Mouse (Mus musculus): ENCODE measurements around the gene Snrpb2. TPM values are rescaled to one million over a fixed set of nuclear protein-coding genes. Genes with fewer than 3 reads are reported as not detected.
A peak's percentile ranks its signal among the peaks of the same experiment; 100 is the strongest.

Snrpb2 gene
- polyA plus RNA-seq (2014; fragmentation: Nextera tagmentation; extraction: Ambion mirVana), result 93.0 and 108 TPM in 2 replicates

- WGBS, result under 1% methylated on average over 55 of the region's 55 CpGs
Observed at GRCm38 (mm10) chr2:143062812-143063792, at the start of gene Snrpb2. TSS of gene Snrpb2 (plus strand) at chr2:143063039.

GRCm38 (mm10) chr2:143013057-143013456 is 49.8 kb upstream of the Snrpb2 start:
- DNase-seq (ENCODE audit: low spot score) (no peak), ATAC-seq (replicated peaks; ENCODE audit: low FRiP score) (no peak)
- no peaks in the 10 kb centered on the region for H3K9me3 ChIP-seq (ENCODE audit: control insufficient read depth, low read length)
- H3K9ac ChIP-seq (ENCODE audit: low read depth, low read length), result no peak overlapping the region
- no peak overlapping the region for H3K4me3 ChIP-seq (ENCODE audit: low read depth, low read length)
- no peaks in the 10 kb centered on the region for H3K27me3 ChIP-seq (replicated peaks; ENCODE audit: control insufficient read depth, insufficient read depth, low read length)
- 76% methylated on average over 5 of the region's 5 CpGs for WGBS
- H3K4me2 ChIP-seq, result no peak overlapping the region
- no peaks in the 10 kb centered on the region for H3K36me3 ChIP-seq (ENCODE audit: control insufficient read depth, insufficient read depth, low read length)
- H3K4me1 ChIP-seq (replicated peaks; ENCODE audit: control insufficient read depth, insufficient read depth, low read length), result no peaks in the 10 kb centered on the region
- no peak overlapping the region for H3K27ac ChIP-seq (ENCODE audit: low read depth, low read length)

More at GRCm38 (mm10) chr2:143062812-143063792, at the start of gene Snrpb2:
- Histone ChIP-seq H3K4me1 (replicated peaks; ENCODE audit: control insufficient read depth, insufficient read depth, low read length) (0 out of 2 replicates have a peak, but pooled peaks cover 3% of the 10 kb centered on the region), H3K9ac (ENCODE audit: low read depth, low read length) (peak within 1 kb of the TSS; percentile 86), H3K9me3 (ENCODE audit: control insufficient read depth, low read length) (no peaks in the 10 kb centered on the region), H3K27me3 (replicated peaks; ENCODE audit: control insufficient read depth, insufficient read depth, low read length) (no peaks in the 10 kb centered on the region), H3K4me2 (peak within 1 kb of the TSS; percentile 77), H3K27ac (ENCODE audit: low read depth, low read length) (no peak within 1 kb of the TSS; the same call in 1 of the 2 replicates), H3K4me3 (ENCODE audit: low read depth, low read length) (peak within 1 kb of the TSS; percentile 91), H3K36me3 (ENCODE audit: control insufficient read depth, insufficient read depth, low read length) (peaks cover 13% of the 10 kb centered on the region; the same call in 1 of the 2 replicates)
- DNase-seq (ENCODE audit: low spot score) (peak; percentile 85), ATAC-seq (replicated peaks; ENCODE audit: low FRiP score) (peak; percentile 93)

- DNase-seq (ENCODE audit: low spot score) (no peak), ATAC-seq (replicated peaks; ENCODE audit: low FRiP score) (no peak)
- Histone ChIP-seq H3K9ac (ENCODE audit: low read depth, low read length) (no peak overlapping the region), H3K27ac (ENCODE audit: low read depth, low read length) (no peak overlapping the region), H3K4me1 (replicated peaks; ENCODE audit: control insufficient read depth, insufficient read depth, low read length) (no peaks in the 10 kb centered on the region), H3K4me2 (no peak overlapping the region), H3K9me3 (ENCODE audit: control insufficient read depth, low read length) (no peaks in the 10 kb centered on the region), H3K4me3 (ENCODE audit: low read depth, low read length) (no peak overlapping the region), H3K27me3 (replicated peaks; ENCODE audit: control insufficient read depth, insufficient read depth, low read length) (no peaks in the 10 kb centered on the region), H3K36me3 (ENCODE audit: control insufficient read depth, insufficient read depth, low read length) (no peaks in the 10 kb centered on the region)
- 94% methylated on average over 8 of the region's 8 CpGs for WGBS
Observed at GRCm38 (mm10) chr2:143018084-143018483, 44.8 kb upstream of the Snrpb2 start.

GRCm38 (mm10) chr2:143018591-143019130 is 44.2 kb upstream of the Snrpb2 start:
- Histone ChIP-seq H3K36me3 (ENCODE audit: control insufficient read depth, insufficient read depth, low read length) (no peaks in the 10 kb centered on the region), H3K4me2 (no peak overlapping the region), H3K27me3 (replicated peaks; ENCODE audit: control insufficient read depth, insufficient read depth, low read length) (no peaks in the 10 kb centered on the region), H3K4me3 (ENCODE audit: low read depth, low read length) (no peak overlapping the region), H3K27ac (ENCODE audit: low read depth, low read length) (no peak overlapping the region), H3K9me3 (ENCODE audit: control insufficient read depth, low read length) (no peaks in the 10 kb centered on the region), H3K9ac (ENCODE audit: low read depth, low read length) (no peak overlapping the region), H3K4me1 (replicated peaks; ENCODE audit: control insufficient read depth, insufficient read depth, low read length) (no peaks in the 10 kb centered on the region)
- WGBS, result 50% methylated on average over 5 of the region's 5 CpGs
- ATAC-seq (replicated peaks; ENCODE audit: low FRiP score) (no peak), DNase-seq (ENCODE audit: low spot score) (no peak)

GRCm38 (mm10) chr2:143019727-143020126 is 43.1 kb upstream of the Snrpb2 start:
- 40% methylated on average over 2 of the region's 2 CpGs for WGBS
- Histone ChIP-seq H3K9ac (ENCODE audit: low read depth, low read length) (no peak overlapping the region), H3K36me3 (ENCODE audit: control insufficient read depth, insufficient read depth, low read length) (no peaks in the 10 kb centered on the region), H3K9me3 (ENCODE audit: control insufficient read depth, low read length) (no peaks in the 10 kb centered on the region), H3K27ac (ENCODE audit: low read depth, low read length) (no peak overlapping the region), H3K27me3 (replicated peaks; ENCODE audit: control insufficient read depth, insufficient read depth, low read length) (no peaks in the 10 kb centered on the region), H3K4me3 (ENCODE audit: low read depth, low read length) (no peak overlapping the region), H3K4me2 (no peak overlapping the region), H3K4me1 (replicated peaks; ENCODE audit: control insufficient read depth, insufficient read depth, low read length) (no peaks in the 10 kb centered on the region)
- DNase-seq (ENCODE audit: low spot score) (no peak), ATAC-seq (replicated peaks; ENCODE audit: low FRiP score) (no peak)

GRCm38 (mm10) chr2:143023331-143023730 is 39.5 kb upstream of the Snrpb2 start:
- no peaks in the 10 kb centered on the region for H3K9me3 ChIP-seq (ENCODE audit: control insufficient read depth, low read length)
- H3K4me1 ChIP-seq (replicated peaks; ENCODE audit: control insufficient read depth, insufficient read depth, low read length), result no peaks in the 10 kb centered on the region
- no peaks in the 10 kb centered on the region for H3K36me3 ChIP-seq (ENCODE audit: control insufficient read depth, insufficient read depth, low read length)
- H3K27me3 ChIP-seq (replicated peaks; ENCODE audit: control insufficient read depth, insufficient read depth, low read length), result no peaks in the 10 kb centered on the region
- no peak overlapping the region for H3K4me3 ChIP-seq (ENCODE audit: low read depth, low read length)
- 87% methylated on average over 2 of the region's 2 CpGs for WGBS
- no peak for ATAC-seq (replicated peaks; ENCODE audit: low FRiP score)
- no peak for DNase-seq (ENCODE audit: low spot score)
- H3K9ac ChIP-seq (ENCODE audit: low read depth, low read length), result no peak overlapping the region
- H3K4me2 ChIP-seq, result no peak overlapping the region
- H3K27ac ChIP-seq (ENCODE audit: low read depth, low read length), result no peak overlapping the region

GRCm38 (mm10) chr2:143024226-143024625 is 38.6 kb upstream of the Snrpb2 start:
- no peak overlapping the region for H3K9ac ChIP-seq (ENCODE audit: low read depth, low read length)
- H3K4me3 ChIP-seq (ENCODE audit: low read depth, low read length), result no peak overlapping the region
- H3K9me3 ChIP-seq (ENCODE audit: control insufficient read depth, low read length), result no peaks in the 10 kb centered on the region
- H3K36me3 ChIP-seq (ENCODE audit: control insufficient read depth, insufficient read depth, low read length), result no peaks in the 10 kb centered on the region
- 50% methylated on average over 4 of the region's 4 CpGs for WGBS
- no peaks in the 10 kb centered on the region for H3K4me1 ChIP-seq (replicated peaks; ENCODE audit: control insufficient read depth, insufficient read depth, low read length)
- H3K27me3 ChIP-seq (replicated peaks; ENCODE audit: control insufficient read depth, insufficient read depth, low read length), result no peaks in the 10 kb centered on the region
- no peak for DNase-seq (ENCODE audit: low spot score)
- no peak overlapping the region for H3K27ac ChIP-seq (ENCODE audit: low read depth, low read length)
- no peak overlapping the region for H3K4me2 ChIP-seq
- ATAC-seq (replicated peaks; ENCODE audit: low FRiP score), result no peak

GRCm38 (mm10) chr2:143031283-143031682 is 31.6 kb upstream of the Snrpb2 start:
- DNase-seq (ENCODE audit: low spot score) (no peak), ATAC-seq (replicated peaks; ENCODE audit: low FRiP score) (no peak)
- WGBS, result 86% methylated on average over 1 of the region's 1 CpGs
- Histone ChIP-seq H3K4me3 (ENCODE audit: low read depth, low read length) (no peak overlapping the region), H3K27ac (ENCODE audit: low read depth, low read length) (no peak overlapping the region), H3K36me3 (ENCODE audit: control insufficient read depth, insufficient read depth, low read length) (no peaks in the 10 kb centered on the region), H3K9ac (ENCODE audit: low read depth, low read length) (no peak overlapping the region), H3K4me1 (replicated peaks; ENCODE audit: control insufficient read depth, insufficient read depth, low read length) (no peaks in the 10 kb centered on the region), H3K4me2 (no peak overlapping the region), H3K27me3 (replicated peaks; ENCODE audit: control insufficient read depth, insufficient read depth, low read length) (no peaks in the 10 kb centered on the region), H3K9me3 (ENCODE audit: control insufficient read depth, low read length) (no peaks in the 10 kb centered on the region)

All from liver, embryonic 11.5 days (tissue).